Mouse (Mus musculus): ENCODE measurements around the gene Ablim1. TPM values are rescaled to one million over a fixed set of nuclear protein-coding genes. Genes with fewer than 3 reads are reported as not detected.

The Ablim1 gene
- polyA plus RNA-seq, 1 experiment from 2014 or later, result 11.6 TPM

- Histone ChIP-seq H3K27me3 (replicated peaks; ENCODE audit: control insufficient read depth, insufficient read depth, low read length) (no peaks in the 10 kb centered on the region), H3K27ac (ENCODE audit: low read depth, low read length) (no peak overlapping the region), H3K9ac (ENCODE audit: low read depth, low read length) (no peak overlapping the region), H3K36me3 (ENCODE audit: control insufficient read depth, insufficient read depth, low read length) (no peaks in the 10 kb centered on the region), H3K4me1 (replicated peaks; ENCODE audit: control insufficient read depth, insufficient read depth, low read length) (peaks cover 9% of the 10 kb centered on the region), H3K9me3 (ENCODE audit: control insufficient read depth, low read length) (no peaks in the 10 kb centered on the region), H3K4me2 (no peak overlapping the region), H3K4me3 (ENCODE audit: low read depth, low read length) (no peak overlapping the region)
- DNase-seq (ENCODE audit: low spot score) (no peak), ATAC-seq (replicated peaks; ENCODE audit: low FRiP score) (no peak)
- 66% methylated on average over 3 of the region's 3 CpGs for WGBS
Observed at GRCm38 (mm10) chr19:57185021-57185420, 129.7 kb downstream of the Ablim1 start.

- ATAC-seq (replicated peaks; ENCODE audit: low FRiP score) (no peak), DNase-seq (ENCODE audit: low spot score) (no peak)
- H3K4me3 ChIP-seq (ENCODE audit: low read depth, low read length), result no peak overlapping the region
- H3K9ac ChIP-seq (ENCODE audit: low read depth, low read length), result no peak overlapping the region
- H3K27ac ChIP-seq (ENCODE audit: low read depth, low read length), result peak overlapping the region; percentile 36; the same call in 1 of the 2 replicates
- H3K36me3 ChIP-seq (ENCODE audit: control insufficient read depth, insufficient read depth, low read length), result no peaks in the 10 kb centered on the region
- H3K4me2 ChIP-seq, result no peak overlapping the region
- H3K27me3 ChIP-seq (replicated peaks; ENCODE audit: control insufficient read depth, insufficient read depth, low read length), result no peaks in the 10 kb centered on the region
- H3K9me3 ChIP-seq (ENCODE audit: control insufficient read depth, low read length), result no peaks in the 10 kb centered on the region
- H3K4me1 ChIP-seq (replicated peaks; ENCODE audit: control insufficient read depth, insufficient read depth, low read length), result peaks cover 9% of the 10 kb centered on the region
- 78% methylated on average over 13 of the region's 13 CpGs for WGBS
Observed at GRCm38 (mm10) chr19:57182938-57183720, 131.6 kb downstream of the Ablim1 start.

DNA sequence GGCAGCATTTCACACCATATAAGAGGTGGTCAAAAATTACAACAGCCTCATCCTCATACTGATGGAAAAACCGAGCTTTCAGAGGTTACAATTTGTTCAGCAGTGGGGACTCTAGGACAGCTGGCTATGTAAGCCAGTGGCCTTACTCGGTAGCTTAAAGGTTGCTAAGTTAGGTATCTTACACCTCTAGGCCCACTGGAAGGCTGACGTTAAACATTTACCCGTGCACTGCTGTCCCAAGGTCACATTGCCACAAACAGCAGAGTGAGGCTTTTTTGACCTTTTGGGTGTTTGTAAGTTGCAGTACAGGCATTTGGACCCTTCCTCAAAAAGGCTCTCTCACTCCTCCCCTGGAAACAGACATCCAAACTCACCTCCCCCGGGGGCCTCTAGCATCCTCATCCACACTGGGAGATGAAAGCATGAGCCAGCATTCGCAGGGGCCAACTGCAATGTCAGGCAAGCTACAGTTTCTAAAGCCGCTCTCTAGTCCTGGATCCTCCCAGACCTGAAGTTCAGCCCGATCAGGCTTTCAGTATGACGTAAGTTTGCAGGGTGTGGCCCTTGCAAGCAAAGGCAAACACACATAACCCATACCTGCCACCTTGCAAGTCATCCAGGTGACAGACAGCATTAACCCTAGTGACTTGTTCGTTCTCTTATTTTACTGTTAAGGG lies 132.7 kb downstream of the Ablim1 start:
- no peaks in the 10 kb centered on the region for H3K27me3 ChIP-seq (replicated peaks; ENCODE audit: control insufficient read depth, insufficient read depth, low read length)
- H3K4me1 ChIP-seq (replicated peaks; ENCODE audit: control insufficient read depth, insufficient read depth, low read length), result peaks cover 9% of the 10 kb centered on the region
- H3K9ac ChIP-seq (ENCODE audit: low read depth, low read length), result no peak overlapping the region
- ATAC-seq (replicated peaks; ENCODE audit: low FRiP score) (0 out of 2 replicates have a peak, but pooled peaks have one; percentile 36), DNase-seq (ENCODE audit: low spot score) (peak; percentile 37)
- no peaks in the 10 kb centered on the region for H3K36me3 ChIP-seq (ENCODE audit: control insufficient read depth, insufficient read depth, low read length)
- H3K4me3 ChIP-seq (ENCODE audit: low read depth, low read length), result no peak overlapping the region
- no peak overlapping the region; the same call in 1 of the 2 replicates for H3K4me2 ChIP-seq
- WGBS, result 70% methylated on average over 10 of the region's 10 CpGs
- no peaks in the 10 kb centered on the region for H3K9me3 ChIP-seq (ENCODE audit: control insufficient read depth, low read length)
- H3K27ac ChIP-seq (ENCODE audit: low read depth, low read length), result peak overlapping the region; percentile 35; the same call in 1 of the 2 replicates

DNA sequence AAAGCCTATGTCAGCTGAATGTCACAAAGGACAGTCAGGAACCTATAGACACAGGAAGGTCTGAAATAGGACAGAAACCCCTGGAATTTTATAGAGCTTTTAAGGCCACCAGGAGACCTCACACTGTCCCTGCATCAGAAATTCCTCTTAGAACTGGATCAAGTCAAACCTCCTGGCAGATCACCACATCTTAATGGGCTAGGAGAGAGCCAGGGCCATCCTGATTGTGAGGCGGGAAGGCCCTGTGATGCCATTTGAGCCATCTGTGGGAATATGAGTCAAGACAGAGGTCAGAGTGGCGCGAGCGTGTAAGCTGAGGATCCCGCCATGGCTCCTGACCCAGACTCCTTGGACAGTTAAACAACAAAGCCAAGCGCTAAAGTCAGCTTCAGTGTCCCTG lies 133.4 kb downstream of the Ablim1 start:
- no peak for DNase-seq (ENCODE audit: low spot score)
- Histone ChIP-seq H3K9ac (ENCODE audit: low read depth, low read length) (no peak overlapping the region), H3K4me1 (replicated peaks; ENCODE audit: control insufficient read depth, insufficient read depth, low read length) (peaks cover 9% of the 10 kb centered on the region), H3K27ac (ENCODE audit: low read depth, low read length) (peak overlapping the region; percentile 35), H3K36me3 (ENCODE audit: control insufficient read depth, insufficient read depth, low read length) (no peaks in the 10 kb centered on the region), H3K9me3 (ENCODE audit: control insufficient read depth, low read length) (no peaks in the 10 kb centered on the region), H3K4me2 (no peak overlapping the region; the same call in 1 of the 2 replicates), H3K4me3 (ENCODE audit: low read depth, low read length) (no peak overlapping the region), H3K27me3 (replicated peaks; ENCODE audit: control insufficient read depth, insufficient read depth, low read length) (no peaks in the 10 kb centered on the region)
- no peak for ATAC-seq (replicated peaks; ENCODE audit: low FRiP score)
- WGBS, result 80% methylated on average over 6 of the region's 6 CpGs

DNA sequence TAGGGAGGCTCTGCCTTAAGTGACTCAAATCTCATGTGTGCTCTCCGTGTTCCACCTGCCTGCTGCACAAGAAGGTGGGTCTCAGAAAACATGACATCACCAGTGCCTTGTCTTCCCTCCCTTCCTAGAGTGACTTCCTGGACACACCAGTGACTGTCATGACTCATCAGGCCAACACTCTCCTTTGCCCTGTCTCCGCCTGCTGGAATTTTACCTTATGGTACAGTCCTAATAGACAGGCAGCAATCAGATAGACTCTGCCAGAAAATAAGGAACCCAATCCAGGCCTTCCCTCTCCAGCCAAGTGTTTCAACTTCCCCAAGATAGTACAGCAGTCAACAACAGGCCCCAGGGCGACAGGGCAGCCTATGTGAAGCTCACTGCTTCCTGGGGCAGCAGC lies 133.8 kb downstream of the Ablim1 start:
- H3K27ac ChIP-seq (ENCODE audit: low read depth, low read length), result peak overlapping the region; percentile 35; the same call in 1 of the 2 replicates

GRCm38 (mm10) chr19:57180333-57180732 lies 134.4 kb downstream of the Ablim1 start:
- no peak overlapping the region for H3K9ac ChIP-seq (ENCODE audit: low read depth, low read length)

More for the DNA sequence above, 133.8 kb downstream of the Ablim1 start:
- no peak for ATAC-seq (replicated peaks; ENCODE audit: low FRiP score)
- Histone ChIP-seq H3K27me3 (replicated peaks; ENCODE audit: control insufficient read depth, insufficient read depth, low read length) (no peaks in the 10 kb centered on the region), H3K4me1 (replicated peaks; ENCODE audit: control insufficient read depth, insufficient read depth, low read length) (peaks cover 9% of the 10 kb centered on the region), H3K4me3 (ENCODE audit: low read depth, low read length) (no peak overlapping the region), H3K4me2 (no peak overlapping the region), H3K9me3 (ENCODE audit: control insufficient read depth, low read length) (no peaks in the 10 kb centered on the region), H3K36me3 (ENCODE audit: control insufficient read depth, insufficient read depth, low read length) (no peaks in the 10 kb centered on the region), H3K9ac (ENCODE audit: low read depth, low read length) (no peak overlapping the region)
- WGBS, result 66% methylated on average over 3 of the region's 3 CpGs
- DNase-seq (ENCODE audit: low spot score), result no peak

GRCm38 (mm10) chr19:57179269-57179668 lies 135.4 kb downstream of the Ablim1 start:
- WGBS, result 79% methylated on average over 7 of the region's 7 CpGs
- Histone ChIP-seq H3K27ac (ENCODE audit: low read depth, low read length) (no peak overlapping the region), H3K4me2 (no peak overlapping the region), H3K27me3 (replicated peaks; ENCODE audit: control insufficient read depth, insufficient read depth, low read length) (no peaks in the 10 kb centered on the region), H3K9ac (ENCODE audit: low read depth, low read length) (no peak overlapping the region), H3K4me1 (replicated peaks; ENCODE audit: control insufficient read depth, insufficient read depth, low read length) (peaks cover 9% of the 10 kb centered on the region), H3K4me3 (ENCODE audit: low read depth, low read length) (no peak overlapping the region), H3K9me3 (ENCODE audit: control insufficient read depth, low read length) (no peaks in the 10 kb centered on the region), H3K36me3 (ENCODE audit: control insufficient read depth, insufficient read depth, low read length) (no peaks in the 10 kb centered on the region)
- ATAC-seq (replicated peaks; ENCODE audit: low FRiP score) (no peak), DNase-seq (ENCODE audit: low spot score) (no peak)

More at GRCm38 (mm10) chr19:57180333-57180732, 134.4 kb downstream of the Ablim1 start:
- peaks cover 9% of the 10 kb centered on the region for H3K4me1 ChIP-seq (replicated peaks; ENCODE audit: control insufficient read depth, insufficient read depth, low read length)
- no peak for DNase-seq (ENCODE audit: low spot score)
- no peaks in the 10 kb centered on the region for H3K27me3 ChIP-seq (replicated peaks; ENCODE audit: control insufficient read depth, insufficient read depth, low read length)
- ATAC-seq (replicated peaks; ENCODE audit: low FRiP score), result no peak
- H3K36me3 ChIP-seq (ENCODE audit: control insufficient read depth, insufficient read depth, low read length), result no peaks in the 10 kb centered on the region
- WGBS, result 71% methylated on average over 9 of the region's 9 CpGs
- no peaks in the 10 kb centered on the region for H3K9me3 ChIP-seq (ENCODE audit: control insufficient read depth, low read length)
- no peak overlapping the region for H3K4me3 ChIP-seq (ENCODE audit: low read depth, low read length)
- H3K4me2 ChIP-seq, result no peak overlapping the region
- H3K27ac ChIP-seq (ENCODE audit: low read depth, low read length), result no peak overlapping the region

GRCm38 (mm10) chr19:57177334-57177733 lies 137.4 kb downstream of the Ablim1 start:
- H3K9me3 ChIP-seq (ENCODE audit: control insufficient read depth, low read length), result no peaks in the 10 kb centered on the region
- no peaks in the 10 kb centered on the region for H3K27me3 ChIP-seq (replicated peaks; ENCODE audit: control insufficient read depth, insufficient read depth, low read length)
- H3K9ac ChIP-seq (ENCODE audit: low read depth, low read length), result no peak overlapping the region
- H3K27ac ChIP-seq (ENCODE audit: low read depth, low read length), result no peak overlapping the region
- no peak overlapping the region for H3K4me2 ChIP-seq
- DNase-seq (ENCODE audit: low spot score) (no peak), ATAC-seq (replicated peaks; ENCODE audit: low FRiP score) (no peak)
- H3K36me3 ChIP-seq (ENCODE audit: control insufficient read depth, insufficient read depth, low read length), result no peaks in the 10 kb centered on the region
- peaks cover 9% of the 10 kb centered on the region for H3K4me1 ChIP-seq (replicated peaks; ENCODE audit: control insufficient read depth, insufficient read depth, low read length)
- 66% methylated on average over 6 of the region's 6 CpGs for WGBS
- no peak overlapping the region for H3K4me3 ChIP-seq (ENCODE audit: low read depth, low read length)
